Mouse (Mus musculus): Measurements from ENCODE around the gene Ybx2. TPM values are rescaled to one million over a fixed set of nuclear protein-coding genes. Genes with fewer than 3 reads are reported as not detected.

Gene Ybx2
- total RNA-seq, 4 experiments from 2014 or later: 13.8 to 32.7 (median 24.3) TPM

Small RNAs within 50 kb of the gene (microRNA-seq; reads per million reads assigned to microRNA genes)
- gene Gm44349: not detected

Other genes starting within 250 kb of the Ybx2 start
- 10 to 100 TPM; 14.9 to 19.6 (median 17.5) TPM for gene Tnfsf12, start 239.9 kb upstream of the Ybx2 start, total RNA-seq (2022)
- gene Tnfsfm13, start 239.7 kb upstream of the Ybx2 start, total RNA-seq (2022): 1 to 10 TPM; 1.4 to 4.2 (median 3.1) TPM
- gene Polr2a, start 177.2 kb upstream of the Ybx2 start, total RNA-seq (2022): 10 to 100 TPM; 28.5 to 35.7 (median 32.9) TPM
- not detected for gene Slc35g3, start 173.8 kb upstream of the Ybx2 start, total RNA-seq (2022)
- 10 to 100 TPM; 43.7 to 52.4 (median 49.3) TPM for gene Zbtb4, start 169.9 kb upstream of the Ybx2 start, total RNA-seq (2022)
- 1 to 10 TPM; 2.2 to 4.3 (median 3.8) TPM for gene Chrnb1, start 139.9 kb upstream of the Ybx2 start, total RNA-seq (2022)
- gene Fgf11, start 133.9 kb upstream of the Ybx2 start, total RNA-seq (2022): 1 to 10 TPM; 2.1 to 3.3 (median 2.6) TPM
- under 1 TPM; 0.14 to 0.57 (median 0.31) TPM for gene Tmem102, start 130.2 kb upstream of the Ybx2 start, total RNA-seq (2022)
- not detected for gene Gm39566, start 120.5 kb upstream of the Ybx2 start, total RNA-seq (2022)
- not detected for gene Spem2, start 117.3 kb upstream of the Ybx2 start, total RNA-seq (2022)
- not detected for gene Spem1, start 113.6 kb upstream of the Ybx2 start, total RNA-seq (2022)
- gene Nlgn2, start 98.0 kb upstream of the Ybx2 start, total RNA-seq (2022): 1 to 10 TPM; 3.1 to 6.9 (median 4.3) TPM
- 100 to 1,000 TPM; 193 to 338 (median 283) TPM for gene Tmem256, start 97.3 kb upstream of the Ybx2 start, total RNA-seq (2022)
- gene Plscr3, start 89.4 kb upstream of the Ybx2 start, total RNA-seq (2022): 10 to 100 TPM; 20.7 to 25.3 (median 21.7) TPM
- gene Tnk1, start 77.1 kb upstream of the Ybx2 start, total RNA-seq (2022): under 1 TPM in 1 of 4 experiments, not detected in 3; 0.23 TPM
- gene Tmem95, start 57.8 kb upstream of the Ybx2 start, total RNA-seq (2022): not detected
- gene Kctd11, start 54.4 kb upstream of the Ybx2 start, total RNA-seq (2022): 1 to 10 TPM; 2.0 to 2.6 (median 2.4) TPM
- gene Acap1, start 40.3 kb upstream of the Ybx2 start, total RNA-seq (2022): 1 to 10 TPM in 2 of 4 experiments, under 1 TPM in 2; 0.16 to 1.1 (median 0.83) TPM
- gene 2810408A11Rik, start 34.8 kb upstream of the Ybx2 start, total RNA-seq (2022): under 1 TPM; 0.43 to 0.81 (median 0.60) TPM
- 10 to 100 TPM; 38.0 to 50.9 (median 43.4) TPM for gene Neurl4, start 34.7 kb upstream of the Ybx2 start, total RNA-seq (2022)
- 10 to 100 TPM; 23.2 to 32.1 (median 27.7) TPM for gene Gps2, start 21.9 kb upstream of the Ybx2 start, total RNA-seq (2022)
- gene Eif5a, start 13.8 kb upstream of the Ybx2 start, total RNA-seq (2022): 100 to 1,000 TPM; 410 to 451 (median 437) TPM
- gene Slc2a4, start 12.4 kb downstream of the Ybx2 start, total RNA-seq (2022): 100 to 1,000 TPM; 435 to 503 (median 470) TPM
- gene Cldn7, start 29.0 kb downstream of the Ybx2 start, total RNA-seq (2022): 1 to 10 TPM in 1 of 4 experiments, not detected in 3; 1.1 TPM
- gene Ctdnep1, start 45.4 kb downstream of the Ybx2 start, total RNA-seq (2022): 100 to 1,000 TPM; 144 to 172 (median 168) TPM
- gene Elp5, start 46.7 kb downstream of the Ybx2 start, total RNA-seq (2022): 10 to 100 TPM; 41.7 to 57.3 (median 48.1) TPM
- 100 to 1,000 TPM; 287 to 342 (median 325) TPM for gene Gabarap, start 55.3 kb downstream of the Ybx2 start, total RNA-seq (2022)
- 10 to 100 TPM; 21.0 to 24.9 (median 23.6) TPM for gene Phf23, start 60.0 kb downstream of the Ybx2 start, total RNA-seq (2022)
- gene Dvl2, start 64.8 kb downstream of the Ybx2 start, total RNA-seq (2022): 1 to 10 TPM; 4.0 to 6.4 (median 5.1) TPM
- gene Acadvl, start 79.6 kb downstream of the Ybx2 start, total RNA-seq (2022): 1,000 to 10,000 TPM; 1,233 to 1,415 (median 1,285) TPM
- 1 to 10 TPM; 3.9 to 6.3 (median 5.2) TPM for gene Dlg4, start 81.1 kb downstream of the Ybx2 start, total RNA-seq (2022)
- not detected for gene Asgr1, start 118.3 kb downstream of the Ybx2 start, total RNA-seq (2022)
- under 1 TPM in 1 of 4 experiments, not detected in 3; 0.34 TPM for gene Asgr2, start 156.8 kb downstream of the Ybx2 start, total RNA-seq (2022)
- gene Mgl2, start 194.5 kb downstream of the Ybx2 start, total RNA-seq (2022): 1 to 10 TPM; 2.6 to 4.5 (median 3.2) TPM
- 1 to 10 TPM; 1.7 to 4.2 (median 3.2) TPM for gene Clec10a, start 220.4 kb downstream of the Ybx2 start, total RNA-seq (2022)